Mouse (Mus musculus) right cerebral cortex, adult 18-20 months (tissue): ENCODE results near the gene Gm20662.

ENCODE experiments used
- DNase-seq: peaks from one replicate; pipeline ENCODE4 v3.0.0; 2022; ENCODE audit warnings: mixed read lengths

Gene Gm20662

GRCm38 (mm10) chr9:108054331-108055040, 58.3 kb downstream of the Gm20662 start:
- DNase-seq: no peak

- no peak for DNase-seq
Measured at GRCm38 (mm10) chr9:108055061-108055460, 58.9 kb downstream of the Gm20662 start.

- no peak for DNase-seq
Measured at GRCm38 (mm10) chr9:108055661-108056237, 59.6 kb downstream of the Gm20662 start.

GRCm38 (mm10) chr9:108056361-108057261, 60.5 kb downstream of the Gm20662 start:
- DNase-seq: no peak

GRCm38 (mm10) chr9:108057262-108057562, 61.1 kb downstream of the Gm20662 start:
- DNase-seq: no peak

GRCm38 (mm10) chr9:108058291-108058690, 62.1 kb downstream of the Gm20662 start:
- no peak for DNase-seq

- DNase-seq: no peak
Measured at GRCm38 (mm10) chr9:108062142-108062541, 66.0 kb downstream of the Gm20662 start.

GRCm38 (mm10) chr9:108063361-108063760, 67.2 kb downstream of the Gm20662 start:
- no peak for DNase-seq

- peak; percentile 70 for DNase-seq
Measured at GRCm38 (mm10) chr9:108065491-108066011, 69.4 kb downstream of the Gm20662 start.

- no peak for DNase-seq
Measured at GRCm38 (mm10) chr9:108067199-108067598, 71.0 kb downstream of the Gm20662 start.

- DNase-seq: peak; percentile 77
Measured at GRCm38 (mm10) chr9:108067900-108068299, 71.8 kb downstream of the Gm20662 start.

- no peak for DNase-seq
Measured at GRCm38 (mm10) chr9:108069007-108069406, 72.9 kb downstream of the Gm20662 start.

GRCm38 (mm10) chr9:108069529-108069928, 73.4 kb downstream of the Gm20662 start:
- no peak for DNase-seq

- no peak for DNase-seq
Measured at GRCm38 (mm10) chr9:108071801-108072200, 75.7 kb downstream of the Gm20662 start.

GRCm38 (mm10) chr9:108072481-108072924, 76.4 kb downstream of the Gm20662 start:
- DNase-seq: no peak

GRCm38 (mm10) chr9:108073141-108073930, 77.2 kb downstream of the Gm20662 start:
- DNase-seq: no peak

- DNase-seq: no peak
Measured at GRCm38 (mm10) chr9:108080168-108080567, 84.0 kb downstream of the Gm20662 start, which contains the start of gene Mst1. Mst1 (plus strand) TSS chr9:108080436.

GRCm38 (mm10) chr9:108082549-108082948, 86.4 kb downstream of the Gm20662 start:
- DNase-seq: no peak

- DNase-seq: no peak
Measured at GRCm38 (mm10) chr9:108082988-108083431, 86.9 kb downstream of the Gm20662 start, which contains the start of gene Rnf123. Rnf123 (minus strand) TSS chr9:108083346.

GRCm38 (mm10) chr9:108083561-108083960, 87.4 kb downstream of the Gm20662 start:
- no peak for DNase-seq

- no peak for DNase-seq
Measured at GRCm38 (mm10) chr9:108085261-108085660, 89.1 kb downstream of the Gm20662 start.

- no peak for DNase-seq
Measured at GRCm38 (mm10) chr9:108090611-108091120, 94.5 kb downstream of the Gm20662 start.
